Mouse (Mus musculus) midbrain, embryonic 10.5 days (tissue): ENCODE results near the gene Spout1. TPM values are rescaled to one million over a fixed set of nuclear protein-coding genes. Genes with fewer than 3 reads are reported as not detected.
"Not testable (repeated sequence)": the region's sequence is repeated elsewhere in the genome, so short reads cannot be mapped to it uniquely, and the experiment has no call there.

Experiments
- DNase-seq: peaks from one replicate; pipeline ENCODE4 v3.0.0-alpha.2; 2017; ENCODE audit warnings: low spot score
- H3K27ac ChIP-seq: fragments of 300-500 bp; sonication (generic); replicated peaks from 2 replicates; pipeline ENCODE4 v1.5.1; 2016; ENCODE audit warnings: mild to moderate bottlenecking
- H3K27me3 ChIP-seq: fragments of 300-500 bp; sonication (generic); 2 replicates; pipeline ENCODE4 v1.6.1; 2016; ENCODE audit warnings: low read depth, mild to moderate bottlenecking; ENCODE audit not compliant: poor library complexity, severe bottlenecking
- H3K36me3 ChIP-seq: fragments of 300-500 bp; sonication (generic); 2 replicates; pipeline ENCODE4 v1.6.1; 2016; ENCODE audit warnings: mild to moderate bottlenecking, moderate library complexity
- H3K4me1 ChIP-seq: fragments of 300-500 bp; sonication (generic); 2 replicates; pipeline ENCODE4 v1.6.1; 2016
- H3K4me3 ChIP-seq: fragments of 300-500 bp; sonication (generic); 2 replicates; pipeline ENCODE4 v1.5.1; 2016; ENCODE audit warnings: mild to moderate bottlenecking, moderate library complexity
- H3K9me3 ChIP-seq: fragments of 300-500 bp; sonication (generic); replicated peaks from 2 replicates; pipeline ENCODE4 v1.6.1; 2016; ENCODE audit warnings: mild to moderate bottlenecking
- WGBS: fragments of 180-500 bp; shearing (Covaris S2); methylation state at CpG from one replicate; pipeline ENCODE4 v1.1.7; 2016; 5-methylcytosine and 5-hydroxymethylcytosine counted together
- polyA plus RNA-seq: library from polyadenylated mRNA; unstranded; fragments of >200 nt; fragmentation: Nextera tagmentation; extraction: Ambion mirVana; gene quantifications from 2 replicates; pipeline ENCODE4 v1.2.1, GENCODE M21; 2016

Gene Spout1
- polyA plus RNA-seq, 1 experiment from 2014 or later, result 89.0 TPM

GRCm38 (mm10) chr2:30173541-30174240, 4.6 kb downstream of the Spout1 start:
- 0 out of 2 replicates have a peak, but pooled peaks cover 4% of the 10 kb centered on the region for H3K9me3 ChIP-seq
- DNase-seq, result no peak
- H3K4me3 ChIP-seq, result peak overlapping the region; percentile 81; the same call in 1 of the 2 replicates
- peaks cover 13% of the 10 kb centered on the region for H3K27me3 ChIP-seq
- no peak overlapping the region for H3K27ac ChIP-seq
- H3K4me1 ChIP-seq, result peaks cover 42% of the 10 kb centered on the region
- WGBS, result 97% methylated on average over 20 of the region's 20 CpGs
- peaks cover 53% of the 10 kb centered on the region for H3K36me3 ChIP-seq

- Histone ChIP-seq H3K27ac (peak overlapping the region; percentile 93), H3K36me3 (peaks cover 49% of the 10 kb centered on the region), H3K9me3 (peaks cover 14% of the 10 kb centered on the region), H3K4me3 (peak overlapping the region; percentile 81), H3K27me3 (peaks cover 13% of the 10 kb centered on the region), H3K4me1 (peaks cover 26% of the 10 kb centered on the region)
- no peak for DNase-seq
- 6% methylated on average over 19 of the region's 19 CpGs for WGBS
These were observed 6.3 kb downstream of the Spout1 start for GRCm38 (mm10) chr2:30171997-30172382.

- Histone ChIP-seq H3K27me3 (peaks cover 13% of the 10 kb centered on the region), H3K4me1 (peaks cover 23% of the 10 kb centered on the region), H3K4me3 (peak within 1 kb of the TSS; percentile 81), H3K27ac (peak within 1 kb of the TSS; percentile 93), H3K9me3 (peaks cover 18% of the 10 kb centered on the region), H3K36me3 (peaks cover 44% of the 10 kb centered on the region)
- DNase-seq, result peak; percentile 88
- under 1% methylated on average over 75 of the region's 75 CpGs for WGBS
These were observed 6.8 kb downstream of the Spout1 start, which contains the start of gene Endog for GRCm38 (mm10) chr2:30171371-30171996. Endog (plus strand) TSS chr2:30171493.

GRCm38 (mm10) chr2:30166677-30167076, 11.6 kb downstream of the Spout1 start:
- no peak for DNase-seq
- Histone ChIP-seq H3K27ac (no peak overlapping the region), H3K4me3 (no peak overlapping the region), H3K9me3 (peaks cover 26% of the 10 kb centered on the region), H3K36me3 (no peaks in the 10 kb centered on the region), H3K4me1 (peaks cover 9% of the 10 kb centered on the region), H3K27me3 (no peaks in the 10 kb centered on the region)
- 51% methylated on average over 4 of the region's 4 CpGs for WGBS

GRCm38 (mm10) chr2:30164340-30164932, 13.8 kb downstream of the Spout1 start:
- Histone ChIP-seq H3K4me1 (no peaks in the 10 kb centered on the region), H3K36me3 (no peaks in the 10 kb centered on the region), H3K27ac (no peak overlapping the region), H3K4me3 (no peak overlapping the region), H3K27me3 (no peaks in the 10 kb centered on the region), H3K9me3 (peaks cover 26% of the 10 kb centered on the region)
- WGBS, result 63% methylated on average over 9 of the region's 9 CpGs
- DNase-seq, result no peak

GRCm38 (mm10) chr2:30161809-30162208, 16.4 kb downstream of the Spout1 start:
- DNase-seq, result no peak

GRCm38 (mm10) chr2:30159871-30160270, 18.4 kb downstream of the Spout1 start:
- H3K9me3 ChIP-seq, H3K36me3 ChIP-seq, H3K4me1 ChIP-seq, H3K27me3 ChIP-seq, DNase-seq, H3K27ac ChIP-seq, H3K4me3 ChIP-seq: not testable (repeated sequence)
- WGBS, result 89% methylated on average over 8 of the region's 10 CpGs

More at GRCm38 (mm10) chr2:30161809-30162208, 16.4 kb downstream of the Spout1 start:
- Histone ChIP-seq H3K4me1 (no peaks in the 10 kb centered on the region), H3K4me3 (no peak overlapping the region), H3K27ac (no peak overlapping the region), H3K9me3 (peaks cover 13% of the 10 kb centered on the region), H3K36me3 (no peaks in the 10 kb centered on the region), H3K27me3 (no peaks in the 10 kb centered on the region)

- 84% methylated on average over 8 of the region's 8 CpGs for WGBS
These were observed 25.6 kb downstream of the Spout1 start for GRCm38 (mm10) chr2:30152616-30153015.

GRCm38 (mm10) chr2:30151840-30152239, 26.4 kb downstream of the Spout1 start:
- Histone ChIP-seq H3K27me3 (no peaks in the 10 kb centered on the region), H3K4me1 (no peaks in the 10 kb centered on the region), H3K9me3 (no peaks in the 10 kb centered on the region), H3K4me3 (no peak overlapping the region), H3K36me3 (peaks cover 50% of the 10 kb centered on the region), H3K27ac (no peak overlapping the region)
- 94% methylated on average over 11 of the region's 11 CpGs for WGBS
- no peak for DNase-seq

More at GRCm38 (mm10) chr2:30152616-30153015, 25.6 kb downstream of the Spout1 start:
- Histone ChIP-seq H3K9me3 (no peaks in the 10 kb centered on the region), H3K4me1 (no peaks in the 10 kb centered on the region), H3K4me3 (no peak overlapping the region), H3K27me3 (no peaks in the 10 kb centered on the region), H3K27ac (no peak overlapping the region), H3K36me3 (peaks cover 42% of the 10 kb centered on the region)
- no peak for DNase-seq

GRCm38 (mm10) chr2:30147466-30147865, 30.8 kb downstream of the Spout1 start:
- Histone ChIP-seq H3K27ac (no peak overlapping the region), H3K4me3 (no peak overlapping the region), H3K4me1 (no peaks in the 10 kb centered on the region), H3K9me3 (no peaks in the 10 kb centered on the region), H3K27me3 (no peaks in the 10 kb centered on the region), H3K36me3 (peaks cover 88% of the 10 kb centered on the region)
- 97% methylated on average over 4 of the region's 4 CpGs for WGBS
- DNase-seq, result no peak

- peaks cover 90% of the 10 kb centered on the region for H3K36me3 ChIP-seq
- no peak overlapping the region for H3K27ac ChIP-seq
These were observed 33.8 kb downstream of the Spout1 start for GRCm38 (mm10) chr2:30144436-30144835.

GRCm38 (mm10) chr2:30140021-30140420, 38.2 kb downstream of the Spout1 start:
- H3K9me3 ChIP-seq, DNase-seq, H3K4me3 ChIP-seq, H3K27ac ChIP-seq, H3K27me3 ChIP-seq: not testable (repeated sequence)
- 94% methylated on average over 4 of the region's 4 CpGs for WGBS
- H3K36me3 ChIP-seq, result peaks cover 90% of the 10 kb centered on the region
- peaks cover 12% of the 10 kb centered on the region for H3K4me1 ChIP-seq

More at GRCm38 (mm10) chr2:30144436-30144835, 33.8 kb downstream of the Spout1 start:
- 90% methylated on average over 4 of the region's 4 CpGs for WGBS
- no peaks in the 10 kb centered on the region for H3K27me3 ChIP-seq
- no peaks in the 10 kb centered on the region for H3K4me1 ChIP-seq
- no peaks in the 10 kb centered on the region for H3K9me3 ChIP-seq
- no peak for DNase-seq
- no peak overlapping the region for H3K4me3 ChIP-seq

- DNase-seq, result no peak
- Histone ChIP-seq H3K27me3 (no peaks in the 10 kb centered on the region), H3K27ac (no peak overlapping the region), H3K9me3 (no peaks in the 10 kb centered on the region), H3K36me3 (peaks cover 55% of the 10 kb centered on the region), H3K4me3 (no peak overlapping the region), H3K4me1 (peaks cover 34% of the 10 kb centered on the region)
- WGBS, result 93% methylated on average over 10 of the region's 10 CpGs
These were observed 41.8 kb downstream of the Spout1 start for GRCm38 (mm10) chr2:30136458-30136857.
